Mouse (Mus musculus): ENCODE results near the gene Itga5.

- TF ChIP-seq CTCF (IDR thresholded peaks at IDR 0.05) (no peak), EP300 (IDR thresholded peaks at IDR 0.05) (no peak)
Observed at GRCm38 (mm10) chr15:103322396-103322795, 44.2 kb downstream of the Itga5 start.

Data from lung, postnatal 0 days (tissue).